Mouse (Mus musculus) heart, postnatal 0 days (tissue): Measurements from ENCODE around the gene Zw10. TPM values are rescaled to one million over a fixed set of nuclear protein-coding genes. Genes with fewer than 3 reads are reported as not detected.

ENCODE experiments used
- ATAC-seq: fragments of 200-750 bp; cut with Nextera tagmentation; 2 replicates; pipeline ENCODE4 v1.8.0; 2017; ENCODE audit warnings: low read depth, moderate number of reproducible peaks, moderate library complexity; ENCODE audit not compliant: insufficient read depth
- DNase-seq: peaks from one replicate; pipeline ENCODE4 v3.0.0-alpha.2; 2016; ENCODE audit warnings: low spot score
- H3K27ac ChIP-seq: fragments of 300-500 bp; sonication (generic); 2 replicates; pipeline ENCODE4 v1.5.1; 2014; ENCODE audit warnings: low read depth, mild to moderate bottlenecking
- H3K27me3 ChIP-seq: fragments of 300-500 bp; sonication (generic); 2 replicates; pipeline ENCODE4 v1.6.1; 2014; ENCODE audit warnings: low read length, mixed read lengths; ENCODE audit not compliant: control insufficient read depth, insufficient read depth
- H3K36me3 ChIP-seq: fragments of 300-500 bp; sonication (generic); replicated peaks from 2 replicates; pipeline ENCODE4 v1.6.1; 2014; ENCODE audit warnings: low read length, mixed read lengths; ENCODE audit not compliant: control insufficient read depth, insufficient read depth
- H3K4me1 ChIP-seq: fragments of 300-500 bp; sonication (generic); 2 replicates; pipeline ENCODE4 v1.6.1; 2014; ENCODE audit warnings: antibody characterized with exemption; ENCODE audit not compliant: control insufficient read depth, insufficient read depth
- H3K4me2 ChIP-seq: fragments of 300-500 bp; sonication (generic); 2 replicates; pipeline ENCODE4 v1.6.1; 2014; ENCODE audit warnings: low read depth, mild to moderate bottlenecking, low read length, moderate library complexity
- H3K4me3 ChIP-seq: fragments of 300-500 bp; sonication (generic); 2 replicates; pipeline ENCODE4 v1.5.1; 2014; ENCODE audit warnings: low read depth, low read length
- H3K9ac ChIP-seq: fragments of 300-500 bp; sonication (generic); replicated peaks from 2 replicates; pipeline ENCODE4 v1.6.1; 2014; ENCODE audit warnings: low read depth, low read length, mixed read lengths
- H3K9me3 ChIP-seq: fragments of 300-500 bp; sonication (generic); replicated peaks from 2 replicates; pipeline ENCODE4 v1.6.1; 2016; ENCODE audit warnings: low read length; ENCODE audit not compliant: control insufficient read depth
- CTCF ChIP-seq: IDR thresholded peaks from 2 replicates; pipeline ENCODE4 v1.5.1; 2016; ENCODE audit warnings: antibody characterized with exemption, control low read depth, low read depth
- EP300 ChIP-seq: IDR thresholded peaks from 2 replicates; pipeline ENCODE4 v1.6.1; 2016; ENCODE audit warnings: antibody characterized with exemption, low read depth
- WGBS: fragments of 180-500 bp; shearing (Covaris S2); extraction: QIAGEN DNeasy Blood & Tissue Kit; methylation state at CpG from one replicate; pipeline ENCODE4 v1.1.7; 2014; 5-methylcytosine and 5-hydroxymethylcytosine counted together
- polyA plus RNA-seq: library from polyadenylated mRNA; unstranded; fragments of >200 nt; fragmentation: Nextera tagmentation; extraction: Ambion mirVana; gene quantifications from 2 replicates; pipeline ENCODE4 v1.2.1, GENCODE M21; 2015
- total RNA-seq: library from RNA; depleted of rRNA; stranded (reverse); fragments of >200 nt; gene quantifications from 2 replicates; pipeline ENCODE4 v1.2.3, GENCODE M21; 2014; ENCODE audit warnings: low replicate concordance

Gene Zw10
- total and polyA plus RNA-seq, 2 experiments from 2014 or later: 10.4 to 15.4 TPM

- H3K9ac ChIP-seq: no peak overlapping the region
- WGBS: 8% methylated on average over 4 of the region's 4 CpGs
- H3K27ac ChIP-seq: no peak overlapping the region
- no peak overlapping the region for H3K4me2 ChIP-seq
- DNase-seq (peak; percentile 73), ATAC-seq (peak; percentile 55; the same call in 1 of the 2 replicates)
- no peaks in the 10 kb centered on the region for H3K9me3 ChIP-seq
- H3K4me3 ChIP-seq: no peak overlapping the region
- peaks cover 39% of the 10 kb centered on the region for H3K36me3 ChIP-seq
- no peaks in the 10 kb centered on the region for H3K27me3 ChIP-seq
- peak; percentile 84 for TF ChIP-seq CTCF
- no peak for TF ChIP-seq EP300
- 0 out of 2 replicates have a peak, but pooled peaks cover 3% of the 10 kb centered on the region for H3K4me1 ChIP-seq
Observed at GRCm38 (mm10) chr9:49081561-49081960, 26.1 kb downstream of the Zw10 start.

- H3K4me3 ChIP-seq: no peak overlapping the region
- no peaks in the 10 kb centered on the region for H3K27me3 ChIP-seq
- no peak for ATAC-seq
- no peaks in the 10 kb centered on the region for H3K9me3 ChIP-seq
- WGBS: 77% methylated on average over 11 of the region's 11 CpGs
- no peak overlapping the region for H3K9ac ChIP-seq
- H3K36me3 ChIP-seq: no peaks in the 10 kb centered on the region
- H3K27ac ChIP-seq: no peak overlapping the region
- no peak overlapping the region for H3K4me2 ChIP-seq
- TF ChIP-seq CTCF: no peak
- TF ChIP-seq EP300: no peak
- no peak for DNase-seq
- H3K4me1 ChIP-seq: no peaks in the 10 kb centered on the region
Observed at GRCm38 (mm10) chr9:49087317-49087716, 31.9 kb downstream of the Zw10 start.

GRCm38 (mm10) chr9:49098871-49099270 lies 43.5 kb downstream of the Zw10 start:
- Histone ChIP-seq H3K4me1 (no peaks in the 10 kb centered on the region), H3K27ac (no peak overlapping the region), H3K9ac (no peak overlapping the region), H3K36me3 (no peaks in the 10 kb centered on the region), H3K27me3 (no peaks in the 10 kb centered on the region), H3K4me3 (no peak overlapping the region), H3K4me2 (no peak overlapping the region), H3K9me3 (no peaks in the 10 kb centered on the region)
- 77% methylated on average over 3 of the region's 3 CpGs for WGBS
- ATAC-seq (no peak), DNase-seq (no peak)
- no peak for TF ChIP-seq CTCF
- TF ChIP-seq EP300: no peak

- WGBS: 39% methylated on average over 1 of the region's 1 CpGs
- Histone ChIP-seq H3K36me3 (no peaks in the 10 kb centered on the region), H3K9ac (no peak overlapping the region), H3K27ac (no peak overlapping the region), H3K9me3 (no peaks in the 10 kb centered on the region), H3K4me3 (no peak overlapping the region), H3K4me1 (no peaks in the 10 kb centered on the region), H3K27me3 (no peaks in the 10 kb centered on the region), H3K4me2 (no peak overlapping the region)
- TF ChIP-seq CTCF (no peak), EP300 (no peak)
- DNase-seq (no peak), ATAC-seq (no peak)
Observed at GRCm38 (mm10) chr9:49102328-49102727, 46.9 kb downstream of the Zw10 start.

GRCm38 (mm10) chr9:49109101-49109500 lies 53.7 kb downstream of the Zw10 start:
- ATAC-seq: no peak
- TF ChIP-seq CTCF: no peak
- WGBS: 67% methylated on average over 7 of the region's 7 CpGs
- no peaks in the 10 kb centered on the region for H3K4me1 ChIP-seq
- no peak overlapping the region for H3K4me3 ChIP-seq
- H3K27me3 ChIP-seq: no peaks in the 10 kb centered on the region
- H3K9me3 ChIP-seq: no peaks in the 10 kb centered on the region
- H3K27ac ChIP-seq: no peak overlapping the region
- no peak overlapping the region for H3K9ac ChIP-seq
- DNase-seq: no peak
- no peak overlapping the region for H3K4me2 ChIP-seq
- no peaks in the 10 kb centered on the region for H3K36me3 ChIP-seq

- Histone ChIP-seq H3K4me2 (no peak overlapping the region), H3K27ac (no peak overlapping the region), H3K9ac (no peak overlapping the region), H3K36me3 (no peaks in the 10 kb centered on the region), H3K27me3 (no peaks in the 10 kb centered on the region), H3K4me3 (no peak overlapping the region), H3K9me3 (no peaks in the 10 kb centered on the region), H3K4me1 (no peaks in the 10 kb centered on the region)
- DNase-seq (no peak), ATAC-seq (peak; percentile 24; the same call in 1 of the 2 replicates)
- TF ChIP-seq CTCF (no peak), EP300 (no peak)
- WGBS: 51% methylated on average over 6 of the region's 6 CpGs
Observed at GRCm38 (mm10) chr9:49110476-49111220, 55.2 kb downstream of the Zw10 start.
